Mouse (Mus musculus) heart, adult 10 weeks (tissue): ENCODE measurements around the gene Acot13. TPM values are rescaled to one million over a fixed set of nuclear protein-coding genes. Genes with fewer than 3 reads are reported as not detected.

Source experiments
- polyA plus RNA-seq: library from polyadenylated mRNA; stranded (reverse); fragments of 350-450 nt; fragmentation: Illumina TruSeq; extraction: RNeasy Lipid Tissue Mini Kit (QIAGEN cat#74804); gene quantifications from one replicate; pipeline ENCODE4 v1.2.3, GENCODE M21; 2014; ENCODE audit warnings: low read depth, low replicate concordance

Acot13 gene
- polyA plus RNA-seq, result 776 TPM

DNA sequence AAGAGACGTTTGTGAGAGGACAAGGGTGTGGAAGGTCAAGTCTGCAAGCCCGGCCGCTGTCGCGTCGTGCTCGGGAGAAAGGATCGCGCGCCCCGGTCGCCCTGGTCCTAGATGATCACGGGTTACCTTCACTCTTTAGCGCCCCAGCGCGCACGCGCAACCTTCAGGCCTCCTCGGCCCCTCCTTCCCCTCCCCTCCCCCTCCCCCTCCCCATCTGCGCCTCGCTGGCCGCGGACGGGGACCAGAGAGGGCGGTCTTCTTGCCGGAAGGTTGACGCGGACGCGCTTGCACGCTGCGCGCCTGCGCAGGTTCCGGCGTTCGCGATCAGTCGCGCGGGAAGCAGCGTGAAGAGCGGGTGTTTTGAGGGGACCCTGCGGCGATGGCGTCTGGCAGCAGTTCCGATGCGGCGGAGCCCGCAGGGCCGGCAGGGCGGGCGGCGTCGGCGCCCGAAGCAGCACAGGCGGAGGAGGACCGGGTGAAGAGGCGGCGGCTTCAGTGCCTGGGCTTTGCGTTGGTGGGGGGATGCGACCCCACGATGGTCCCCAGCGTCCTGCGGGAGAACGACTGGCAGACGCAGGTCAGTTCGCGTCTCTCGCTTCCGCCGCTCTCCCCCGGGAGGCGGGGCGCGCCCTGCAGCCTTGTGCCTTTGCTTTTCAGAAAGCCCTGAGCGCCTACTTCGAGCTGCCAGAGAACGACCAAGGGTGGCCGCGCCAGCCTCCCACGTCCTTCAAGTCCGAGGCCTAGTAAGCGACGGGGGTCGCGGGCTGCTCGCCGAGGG is at the start of gene Acot13, which contains the start of gene Tdp2:
Gene Acot13 (minus strand): TSS at position 188 of the 778 bp plus-strand sequence.
Gene Tdp2 (plus strand): TSS at position 327 of the 778 bp plus-strand sequence.

DNA sequence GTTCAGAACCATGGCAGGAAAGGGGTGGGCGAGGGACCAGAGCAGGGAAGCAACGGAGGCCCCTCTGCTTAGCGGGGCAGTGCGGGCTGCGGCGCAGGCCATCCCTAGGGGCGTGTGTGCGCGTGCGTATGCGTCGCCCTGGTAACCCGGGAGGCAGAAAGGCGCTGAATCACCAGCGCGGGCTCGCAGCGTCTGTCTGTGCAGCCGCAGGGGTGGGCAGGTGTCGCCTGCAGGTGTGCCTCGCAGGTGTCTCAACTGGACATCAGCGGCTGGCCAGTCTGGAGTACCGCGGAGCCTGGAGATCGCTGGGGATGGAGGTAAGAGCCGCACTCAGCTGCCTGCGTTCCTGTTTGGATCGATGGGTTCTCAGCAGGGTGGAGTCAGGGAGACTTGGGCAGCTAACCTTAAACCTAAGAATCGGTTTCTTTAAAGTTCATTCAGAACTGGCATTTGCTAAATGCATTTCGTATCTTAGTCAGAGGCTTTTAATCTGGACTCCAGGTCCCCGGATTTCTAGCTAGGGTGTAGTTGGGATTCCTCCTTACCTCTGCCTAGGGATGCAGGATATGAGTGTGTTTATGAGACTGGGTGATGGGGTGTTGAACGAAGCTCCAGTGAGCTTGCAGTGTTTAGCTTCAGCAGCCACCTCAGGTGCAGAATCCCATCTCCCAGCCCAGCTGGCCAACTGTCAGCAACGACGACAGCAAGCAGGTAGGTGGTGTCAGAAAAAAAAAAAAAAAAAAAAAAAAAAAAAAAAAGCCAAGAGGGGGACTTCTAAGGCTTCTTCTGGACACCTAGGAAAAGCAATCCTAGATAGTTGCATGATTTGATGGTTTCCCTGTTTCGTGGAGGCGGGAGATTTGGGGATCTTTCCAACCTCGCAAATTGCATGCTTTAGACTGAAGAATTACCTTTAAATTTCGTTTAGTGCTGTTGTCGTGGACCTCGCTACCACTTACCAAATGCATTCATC is 13.9 kb upstream of the Acot13 start, which contains the start of gene D130043K22Rik:
Gene D130043K22Rik (plus strand): TSS at position 153 of the 973 bp plus-strand sequence.

DNA sequence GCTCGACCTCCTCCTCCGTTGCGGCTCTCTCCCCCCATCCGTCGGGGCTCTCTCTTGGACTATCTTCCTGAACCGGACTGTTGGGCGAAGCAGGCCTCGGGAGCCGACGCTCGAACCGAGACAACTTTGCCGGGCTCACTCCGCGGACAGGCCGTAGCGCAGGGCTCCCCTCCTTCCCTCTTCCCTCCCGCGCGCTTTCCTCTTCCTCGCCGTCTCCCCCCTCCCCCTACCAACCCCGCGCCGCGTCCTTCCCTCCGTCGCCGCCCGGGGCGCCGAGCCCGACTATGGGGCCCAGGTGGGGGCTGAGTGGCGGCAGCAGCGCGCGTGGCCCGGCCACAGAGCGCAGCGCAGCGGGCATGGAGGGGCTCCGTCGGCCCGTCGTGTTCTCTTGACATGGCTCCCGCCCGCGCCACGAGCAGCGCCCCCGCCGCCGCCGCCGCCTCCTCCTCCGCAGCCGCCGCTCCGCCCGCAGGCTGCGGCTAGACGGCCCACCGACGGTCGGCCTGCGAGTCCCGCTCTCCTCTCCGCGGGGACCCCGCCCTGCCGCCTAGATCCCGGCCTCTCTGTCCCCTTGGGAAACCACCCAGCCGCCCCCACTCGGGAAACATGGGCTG is 29.9 kb downstream of the Acot13 start, which contains the start of gene BC005537:
Gene BC005537 (plus strand): TSS at position 350 of the 614 bp plus-strand sequence.

Other genes starting within 250 kb of the Acot13 start
- 5.7 TPM for gene Ripor2, start 249.4 kb downstream of the Acot13 start, polyA plus RNA-seq
- gene Armh2, start 90.3 kb downstream of the Acot13 start, polyA plus RNA-seq, result not detected
- gene Gmnn, start 69.6 kb downstream of the Acot13 start, polyA plus RNA-seq, result 84.5 TPM
- 127 TPM for gene BC005537, start 29.9 kb downstream of the Acot13 start, polyA plus RNA-seq
- 16.8 TPM for gene Tdp2, start 139 bp upstream of the Acot13 start, polyA plus RNA-seq
- not detected for gene D130043K22Rik, start 13.6 kb upstream of the Acot13 start, polyA plus RNA-seq
- gene Aldh5a1, start 106.1 kb upstream of the Acot13 start, polyA plus RNA-seq, result 24.6 TPM
- gene Gpld1, start 111.6 kb upstream of the Acot13 start, polyA plus RNA-seq, result 1.8 TPM
- gene Mrs2, start 188.8 kb upstream of the Acot13 start, polyA plus RNA-seq, result 38.7 TPM
- not detected for gene Dcdc2a, start 224.5 kb upstream of the Acot13 start, polyA plus RNA-seq